Mouse (Mus musculus): ENCODE measurements at regions not wholly inside any gene's neighbourhood (a gene's known extent, or its start where the extent isn't known, plus 50 kb on each side); places are given as distances from the start of the nearest gene placed in this dataset.

- no peak for ATAC-seq (replicated peaks in 1 of 2; ENCODE audit: insufficient read depth in 1 of 2, low FRiP score in 2 of 2, low TSS enrichment in 1 of 2, low read depth in 1 of 2, poor library complexity in 2 of 2, severe bottlenecking in 2 of 2)
Measured at GRCm38 (mm10) chr2:131689996-131690395, 127.9 kb upstream of the Adra1d start.

GRCm38 (mm10) chr2:131688282-131688681, 126.2 kb upstream of the Adra1d start:
- ATAC-seq (replicated peaks in 1 of 2; ENCODE audit: insufficient read depth in 1 of 2, low FRiP score in 2 of 2, low TSS enrichment in 1 of 2, low read depth in 1 of 2, poor library complexity in 2 of 2, severe bottlenecking in 2 of 2) = no peak

GRCm38 (mm10) chr2:131687449-131687848, 125.4 kb upstream of the Adra1d start:
- no peak for ATAC-seq (replicated peaks in 1 of 2; ENCODE audit: insufficient read depth in 1 of 2, low FRiP score in 2 of 2, low TSS enrichment in 1 of 2, low read depth in 1 of 2, poor library complexity in 2 of 2, severe bottlenecking in 2 of 2)

GRCm38 (mm10) chr2:131686748-131687147, 124.7 kb upstream of the Adra1d start:
- no peak for ATAC-seq (replicated peaks in 1 of 2; ENCODE audit: insufficient read depth in 1 of 2, low FRiP score in 2 of 2, low TSS enrichment in 1 of 2, low read depth in 1 of 2, poor library complexity in 2 of 2, severe bottlenecking in 2 of 2)

GRCm38 (mm10) chr2:131685326-131685725, 123.2 kb upstream of the Adra1d start:
- ATAC-seq (replicated peaks in 1 of 2; ENCODE audit: insufficient read depth in 1 of 2, low FRiP score in 2 of 2, low TSS enrichment in 1 of 2, low read depth in 1 of 2, poor library complexity in 2 of 2, severe bottlenecking in 2 of 2) = no peak

- no peak for ATAC-seq (replicated peaks in 1 of 2; ENCODE audit: insufficient read depth in 1 of 2, low FRiP score in 2 of 2, low TSS enrichment in 1 of 2, low read depth in 1 of 2, poor library complexity in 2 of 2, severe bottlenecking in 2 of 2)
Measured at GRCm38 (mm10) chr2:131683734-131684133, 121.7 kb upstream of the Adra1d start.

GRCm38 (mm10) chr2:131678484-131678883, 116.4 kb upstream of the Adra1d start:
- no peak for ATAC-seq (replicated peaks in 1 of 2; ENCODE audit: insufficient read depth in 1 of 2, low FRiP score in 2 of 2, low TSS enrichment in 1 of 2, low read depth in 1 of 2, poor library complexity in 2 of 2, severe bottlenecking in 2 of 2)

GRCm38 (mm10) chr2:131676736-131677135, 114.7 kb upstream of the Adra1d start:
- no peak for ATAC-seq (replicated peaks in 1 of 2; ENCODE audit: insufficient read depth in 1 of 2, low FRiP score in 2 of 2, low TSS enrichment in 1 of 2, low read depth in 1 of 2, poor library complexity in 2 of 2, severe bottlenecking in 2 of 2)

- no peak for ATAC-seq (replicated peaks in 1 of 2; ENCODE audit: insufficient read depth in 1 of 2, low FRiP score in 2 of 2, low TSS enrichment in 1 of 2, low read depth in 1 of 2, poor library complexity in 2 of 2, severe bottlenecking in 2 of 2)
Measured at GRCm38 (mm10) chr2:131674872-131675271, 112.8 kb upstream of the Adra1d start.

GRCm38 (mm10) chr2:131673351-131673750, 111.3 kb upstream of the Adra1d start:
- ATAC-seq (replicated peaks in 1 of 2; ENCODE audit: insufficient read depth in 1 of 2, low FRiP score in 2 of 2, low TSS enrichment in 1 of 2, low read depth in 1 of 2, poor library complexity in 2 of 2, severe bottlenecking in 2 of 2) = no peak

- no peak for ATAC-seq (replicated peaks in 1 of 2; ENCODE audit: insufficient read depth in 1 of 2, low FRiP score in 2 of 2, low TSS enrichment in 1 of 2, low read depth in 1 of 2, poor library complexity in 2 of 2, severe bottlenecking in 2 of 2)
Measured at GRCm38 (mm10) chr2:131672646-131673045, 110.6 kb upstream of the Adra1d start.

- no peak for ATAC-seq (replicated peaks in 1 of 2; ENCODE audit: insufficient read depth in 1 of 2, low FRiP score in 2 of 2, low TSS enrichment in 1 of 2, low read depth in 1 of 2, poor library complexity in 2 of 2, severe bottlenecking in 2 of 2)
Measured at GRCm38 (mm10) chr2:131672223-131672622, 110.1 kb upstream of the Adra1d start.

GRCm38 (mm10) chr2:131670876-131671275, 108.8 kb upstream of the Adra1d start:
- ATAC-seq (replicated peaks in 1 of 2; ENCODE audit: insufficient read depth in 1 of 2, low FRiP score in 2 of 2, low TSS enrichment in 1 of 2, low read depth in 1 of 2, poor library complexity in 2 of 2, severe bottlenecking in 2 of 2) = no peak

- ATAC-seq (replicated peaks in 1 of 2; ENCODE audit: insufficient read depth in 1 of 2, low FRiP score in 2 of 2, low TSS enrichment in 1 of 2, low read depth in 1 of 2, poor library complexity in 2 of 2, severe bottlenecking in 2 of 2) = no peak
Measured at GRCm38 (mm10) chr2:131667874-131668273, 105.8 kb upstream of the Adra1d start.

- no peak for ATAC-seq (replicated peaks in 1 of 2; ENCODE audit: insufficient read depth in 1 of 2, low FRiP score in 2 of 2, low TSS enrichment in 1 of 2, low read depth in 1 of 2, poor library complexity in 2 of 2, severe bottlenecking in 2 of 2)
Measured at GRCm38 (mm10) chr2:131666841-131667364, 104.8 kb upstream of the Adra1d start.

- no peak for ATAC-seq (replicated peaks in 1 of 2; ENCODE audit: insufficient read depth in 1 of 2, low FRiP score in 2 of 2, low TSS enrichment in 1 of 2, low read depth in 1 of 2, poor library complexity in 2 of 2, severe bottlenecking in 2 of 2)
Measured at GRCm38 (mm10) chr2:131664575-131664974, 102.5 kb upstream of the Adra1d start.

- ATAC-seq (replicated peaks in 1 of 2; ENCODE audit: insufficient read depth in 1 of 2, low FRiP score in 2 of 2, low TSS enrichment in 1 of 2, low read depth in 1 of 2, poor library complexity in 2 of 2, severe bottlenecking in 2 of 2) = no peak
Measured at GRCm38 (mm10) chr2:131663199-131663809, 101.2 kb upstream of the Adra1d start.

GRCm38 (mm10) chr2:131652197-131652596, 90.1 kb upstream of the Adra1d start:
- no peak for ATAC-seq (replicated peaks in 1 of 2; ENCODE audit: insufficient read depth in 1 of 2, low FRiP score in 2 of 2, low TSS enrichment in 1 of 2, low read depth in 1 of 2, poor library complexity in 2 of 2, severe bottlenecking in 2 of 2)

- ATAC-seq (replicated peaks in 1 of 2; ENCODE audit: insufficient read depth in 1 of 2, low FRiP score in 2 of 2, low TSS enrichment in 1 of 2, low read depth in 1 of 2, poor library complexity in 2 of 2, severe bottlenecking in 2 of 2) = no peak
Measured at GRCm38 (mm10) chr2:131650611-131651153, 88.6 kb upstream of the Adra1d start.

All from hematopoietic stem cell, adult 5-6 weeks (primary cell).